Mouse (Mus musculus) neural tube, embryonic 15.5 days (tissue): ENCODE results near the gene Ssbp3. TPM values are rescaled to one million over a fixed set of nuclear protein-coding genes. Genes with fewer than 3 reads are reported as not detected.

Experiments
- ATAC-seq: fragments of 200-750 bp; cut with Nextera tagmentation; 2 replicates; pipeline ENCODE4 v1.8.0; 2017; ENCODE audit warnings: mild to moderate bottlenecking, moderate TSS enrichment, moderate library complexity; ENCODE audit not compliant: low FRiP score
- H3K27ac ChIP-seq: fragments of 300-500 bp; sonication (generic); replicated peaks from 2 replicates; pipeline ENCODE4 v1.5.1; 2015; ENCODE audit warnings: mild to moderate bottlenecking, inconsistent platforms
- H3K27me3 ChIP-seq: fragments of 300-500 bp; sonication (generic); replicated peaks from 2 replicates; pipeline ENCODE4 v1.6.1; 2015; ENCODE audit warnings: inconsistent platforms
- H3K36me3 ChIP-seq: fragments of 300-500 bp; sonication (generic); 2 replicates; pipeline ENCODE4 v1.6.1; 2015; ENCODE audit warnings: inconsistent platforms
- H3K4me1 ChIP-seq: fragments of 300-500 bp; sonication (generic); 2 replicates; pipeline ENCODE4 v1.6.1; 2015; ENCODE audit warnings: inconsistent platforms
- H3K4me2 ChIP-seq: fragments of 300-500 bp; sonication (generic); 2 replicates; pipeline ENCODE4 v1.6.1; 2015; ENCODE audit warnings: inconsistent platforms, mild to moderate bottlenecking, moderate library complexity
- H3K4me3 ChIP-seq: fragments of 300-500 bp; sonication (generic); replicated peaks from 2 replicates; pipeline ENCODE4 v1.5.1; 2015; ENCODE audit warnings: mild to moderate bottlenecking, inconsistent platforms
- H3K9ac ChIP-seq: fragments of 300-500 bp; sonication (generic); replicated peaks from 2 replicates; pipeline ENCODE4 v1.6.1; 2015; ENCODE audit warnings: mild to moderate bottlenecking, inconsistent platforms
- H3K9me3 ChIP-seq: fragments of 300-500 bp; sonication (generic); replicated peaks from 2 replicates; pipeline ENCODE4 v1.6.1; 2016; ENCODE audit warnings: inconsistent platforms
- WGBS: fragments of 180-500 bp; shearing (Covaris S2); methylation state at CpG from one replicate; pipeline ENCODE4 v1.1.7; 2015; ENCODE audit warnings: mixed read lengths; 5-methylcytosine and 5-hydroxymethylcytosine counted together
- polyA plus RNA-seq: library from polyadenylated mRNA; unstranded; fragments of >200 nt; fragmentation: Nextera tagmentation; extraction: Ambion mirVana; gene quantifications from 2 replicates; pipeline ENCODE4 v1.2.1, GENCODE M21; 2015

Gene Ssbp3
- polyA plus RNA-seq, 1 experiment from 2014 or later: 118 TPM

GRCm38 (mm10) chr4:107019027-107019426, 108.5 kb downstream of the Ssbp3 start:
- Histone ChIP-seq H3K9me3 (no peaks in the 10 kb centered on the region), H3K4me2 (no peak overlapping the region), H3K27ac (peak overlapping the region; percentile 74), H3K4me1 (peaks cover 98% of the 10 kb centered on the region), H3K4me3 (no peak overlapping the region), H3K27me3 (no peaks in the 10 kb centered on the region), H3K9ac (0 out of 2 replicates have a peak overlapping the region, but pooled peaks have one; percentile 20), H3K36me3 (no peaks in the 10 kb centered on the region)
- WGBS: 5% methylated on average over 7 of the region's 7 CpGs
- no peak for ATAC-seq

- Histone ChIP-seq H3K27me3 (no peaks in the 10 kb centered on the region), H3K9me3 (no peaks in the 10 kb centered on the region), H3K4me2 (no peak overlapping the region), H3K4me3 (no peak overlapping the region), H3K9ac (no peak overlapping the region), H3K36me3 (no peaks in the 10 kb centered on the region), H3K4me1 (peaks cover 97% of the 10 kb centered on the region), H3K27ac (no peak overlapping the region; the same call in 1 of the 2 replicates)
- no peak for ATAC-seq
- WGBS: 72% methylated on average over 5 of the region's 5 CpGs
These were observed 109.9 kb downstream of the Ssbp3 start for GRCm38 (mm10) chr4:107020287-107021000.

GRCm38 (mm10) chr4:107021464-107021863, 111.0 kb downstream of the Ssbp3 start:
- Histone ChIP-seq H3K9me3 (no peaks in the 10 kb centered on the region), H3K4me2 (no peak overlapping the region), H3K9ac (no peak overlapping the region), H3K36me3 (no peaks in the 10 kb centered on the region), H3K4me3 (no peak overlapping the region), H3K4me1 (peaks cover 97% of the 10 kb centered on the region), H3K27me3 (no peaks in the 10 kb centered on the region), H3K27ac (0 out of 2 replicates have a peak overlapping the region, but pooled peaks have one; percentile 18)
- 67% methylated on average over 3 of the region's 3 CpGs for WGBS
- no peak for ATAC-seq

GRCm38 (mm10) chr4:107024899-107025298, 114.4 kb downstream of the Ssbp3 start:
- Histone ChIP-seq H3K9me3 (no peaks in the 10 kb centered on the region), H3K27ac (no peak overlapping the region), H3K4me1 (peaks cover 68% of the 10 kb centered on the region), H3K4me2 (no peak overlapping the region), H3K36me3 (no peaks in the 10 kb centered on the region), H3K4me3 (no peak overlapping the region), H3K9ac (no peak overlapping the region), H3K27me3 (no peaks in the 10 kb centered on the region)
- ATAC-seq: no peak
- 70% methylated on average over 7 of the region's 7 CpGs for WGBS

- Histone ChIP-seq H3K27ac (no peak overlapping the region), H3K36me3 (no peaks in the 10 kb centered on the region), H3K9me3 (no peaks in the 10 kb centered on the region), H3K9ac (no peak overlapping the region), H3K4me3 (no peak overlapping the region), H3K4me1 (peaks cover 63% of the 10 kb centered on the region), H3K27me3 (no peaks in the 10 kb centered on the region), H3K4me2 (no peak overlapping the region)
- 45% methylated on average over 5 of the region's 5 CpGs for WGBS
- no peak for ATAC-seq
These were observed 114.9 kb downstream of the Ssbp3 start for GRCm38 (mm10) chr4:107025369-107025768.

- Histone ChIP-seq H3K36me3 (peaks cover 4% of the 10 kb centered on the region; the same call in 1 of the 2 replicates), H3K4me1 (peaks cover 52% of the 10 kb centered on the region), H3K4me3 (no peak overlapping the region), H3K27me3 (no peaks in the 10 kb centered on the region), H3K27ac (no peak overlapping the region), H3K4me2 (no peak overlapping the region), H3K9me3 (no peaks in the 10 kb centered on the region), H3K9ac (no peak overlapping the region)
- 55% methylated on average over 8 of the region's 8 CpGs for WGBS
- ATAC-seq: no peak
These were observed 116.0 kb downstream of the Ssbp3 start for GRCm38 (mm10) chr4:107026451-107026850.

- Histone ChIP-seq H3K9me3 (no peaks in the 10 kb centered on the region), H3K27ac (no peak overlapping the region), H3K4me1 (peaks cover 4% of the 10 kb centered on the region; the same call in 1 of the 2 replicates), H3K27me3 (no peaks in the 10 kb centered on the region), H3K4me2 (no peak overlapping the region), H3K36me3 (peaks cover 62% of the 10 kb centered on the region), H3K4me3 (no peak overlapping the region), H3K9ac (no peak overlapping the region)
- no peak for ATAC-seq
- 88% methylated on average over 4 of the region's 4 CpGs for WGBS
These were observed 125.2 kb downstream of the Ssbp3 start for GRCm38 (mm10) chr4:107035689-107036088.

GRCm38 (mm10) chr4:107036985-107037384, 126.5 kb downstream of the Ssbp3 start:
- H3K4me2 ChIP-seq: no peak overlapping the region
- no peaks in the 10 kb centered on the region for H3K27me3 ChIP-seq
- 93% methylated on average over 2 of the region's 2 CpGs for WGBS
- no peak overlapping the region for H3K9ac ChIP-seq
- ATAC-seq: no peak
- peaks cover 4% of the 10 kb centered on the region; the same call in 1 of the 2 replicates for H3K4me1 ChIP-seq
- H3K4me3 ChIP-seq: no peak overlapping the region
- no peak overlapping the region for H3K27ac ChIP-seq
- H3K9me3 ChIP-seq: no peaks in the 10 kb centered on the region
- H3K36me3 ChIP-seq: peaks cover 65% of the 10 kb centered on the region

GRCm38 (mm10) chr4:107038303-107038702, 127.8 kb downstream of the Ssbp3 start:
- Histone ChIP-seq H3K4me3 (no peak overlapping the region), H3K4me1 (peaks cover 4% of the 10 kb centered on the region; the same call in 1 of the 2 replicates), H3K9me3 (no peaks in the 10 kb centered on the region), H3K9ac (no peak overlapping the region), H3K36me3 (peaks cover 59% of the 10 kb centered on the region), H3K27me3 (no peaks in the 10 kb centered on the region), H3K27ac (no peak overlapping the region), H3K4me2 (no peak overlapping the region)
- 84% methylated on average over 4 of the region's 4 CpGs for WGBS
- no peak for ATAC-seq

- H3K9ac ChIP-seq: no peak overlapping the region
- H3K4me3 ChIP-seq: no peak overlapping the region
- ATAC-seq: peak; percentile 42; the same call in 1 of the 2 replicates
- H3K4me2 ChIP-seq: no peak overlapping the region
- peak overlapping the region; percentile 64 for H3K27ac ChIP-seq
- peaks cover 64% of the 10 kb centered on the region for H3K36me3 ChIP-seq
- no peaks in the 10 kb centered on the region for H3K27me3 ChIP-seq
- WGBS: 40% methylated on average over 8 of the region's 8 CpGs
- H3K9me3 ChIP-seq: no peaks in the 10 kb centered on the region
- H3K4me1 ChIP-seq: peaks cover 4% of the 10 kb centered on the region; the same call in 1 of the 2 replicates
These were observed 128.8 kb downstream of the Ssbp3 start for GRCm38 (mm10) chr4:107039270-107039669.

GRCm38 (mm10) chr4:107042304-107042703, 131.8 kb downstream of the Ssbp3 start:
- H3K36me3 ChIP-seq: peaks cover 74% of the 10 kb centered on the region
- H3K4me2 ChIP-seq: no peak overlapping the region
- no peak overlapping the region for H3K4me3 ChIP-seq
- no peak for ATAC-seq
- WGBS: 93% methylated on average over 6 of the region's 6 CpGs
- H3K27me3 ChIP-seq: no peaks in the 10 kb centered on the region
- H3K9me3 ChIP-seq: no peaks in the 10 kb centered on the region
- H3K9ac ChIP-seq: no peak overlapping the region
- H3K4me1 ChIP-seq: peaks cover 4% of the 10 kb centered on the region; the same call in 1 of the 2 replicates
- H3K27ac ChIP-seq: no peak overlapping the region

GRCm38 (mm10) chr4:107045188-107045587, 134.7 kb downstream of the Ssbp3 start:
- H3K27me3 ChIP-seq: no peaks in the 10 kb centered on the region
- H3K4me2 ChIP-seq: no peak overlapping the region
- no peaks in the 10 kb centered on the region for H3K9me3 ChIP-seq
- no peak for ATAC-seq
- 91% methylated on average over 13 of the region's 13 CpGs for WGBS
- no peak overlapping the region for H3K9ac ChIP-seq
- no peak overlapping the region for H3K27ac ChIP-seq
- H3K4me1 ChIP-seq: no peaks in the 10 kb centered on the region
- no peak overlapping the region for H3K4me3 ChIP-seq
- peaks cover 74% of the 10 kb centered on the region for H3K36me3 ChIP-seq
